Mouse (Mus musculus) heart, adult 2 months (tissue): ENCODE measurements around the gene Reep1.

Source experiments
- CTCF ChIP-seq: fragments of 200-600 bp; IDR thresholded peaks from 2 replicates; pipeline ENCODE4 v1.8.1; 2022; ENCODE audit warnings: antibody characterized with exemption, mild to moderate bottlenecking, moderate library complexity
- EP300 ChIP-seq: fragments of 200-500 bp; IDR thresholded peaks from 2 replicates; pipeline ENCODE4 v1.6.1; 2011; ENCODE audit warnings: low read depth, low read length, control low read depth; ENCODE audit not compliant: insufficient read depth

DNA sequence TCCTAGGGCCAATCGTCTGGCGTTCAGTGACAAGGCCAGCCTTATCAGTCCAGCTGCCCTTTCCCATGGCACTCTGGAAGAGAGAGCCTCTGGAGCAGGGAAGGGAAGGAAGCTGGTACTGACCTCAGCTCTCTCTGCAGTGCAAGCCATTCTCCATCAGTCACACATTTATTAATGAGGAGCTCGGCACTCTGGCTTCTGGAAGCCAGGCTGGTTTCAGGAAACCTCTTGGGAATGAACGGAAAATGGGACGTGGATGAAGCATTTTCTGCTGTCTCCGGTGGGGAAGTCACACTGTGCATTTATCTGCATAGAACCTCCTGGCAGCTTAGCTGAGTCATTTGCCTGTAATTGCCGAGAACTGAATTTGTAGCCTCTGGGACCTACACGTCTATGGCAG is 29.8 kb downstream of the Reep1 start:
- TF ChIP-seq CTCF, result no peak
- TF ChIP-seq EP300, result no peak
